Mouse (Mus musculus) thymus, adult 2 months (tissue): Measurements from ENCODE around the gene Arhgdia. TPM values are rescaled to one million over a fixed set of nuclear protein-coding genes. Genes with fewer than 3 reads are reported as not detected.

ENCODE experiments used
- DNase-seq: peaks from one replicate; pipeline ENCODE4 v3.0.0; 2021
- H3K27ac ChIP-seq: fragments of 200-500 bp; 2 replicates; pipeline ENCODE4 v1.5.1; 2012; ENCODE audit warnings: low read length, control low read depth; ENCODE audit not compliant: control insufficient read depth, insufficient read depth
- H3K27me3 ChIP-seq: fragments of 200-500 bp; 2 replicates; pipeline ENCODE4 v1.6.1; 2012; ENCODE audit warnings: mild to moderate bottlenecking, low read length, moderate library complexity, mixed read lengths; ENCODE audit not compliant: control insufficient read depth, insufficient read depth
- H3K36me3 ChIP-seq: fragments of 200-500 bp; 2 replicates; pipeline ENCODE4 v1.6.1; 2012; ENCODE audit warnings: mild to moderate bottlenecking, low read length, moderate library complexity; ENCODE audit not compliant: control insufficient read depth, insufficient read depth
- H3K4me1 ChIP-seq: fragments of 200-500 bp; replicated peaks from 2 replicates; pipeline ENCODE4 v1.6.1; 2012; ENCODE audit warnings: low read length; ENCODE audit not compliant: control insufficient read depth, insufficient read depth
- H3K4me3 ChIP-seq: fragments of 200-500 bp; 2 replicates; pipeline ENCODE4 v1.5.1; 2012; ENCODE audit warnings: mild to moderate bottlenecking, low read length, control low read depth, moderate library complexity; ENCODE audit not compliant: control insufficient read depth, insufficient read depth
- CTCF ChIP-seq: fragments of 200-500 bp; IDR thresholded peaks from 2 replicates; pipeline ENCODE4 v1.5.1; 2012; ENCODE audit warnings: mild to moderate bottlenecking, control low read depth, low read length, moderate library complexity, borderline replicate concordance; ENCODE audit not compliant: control insufficient read depth, poor library complexity, insufficient read depth; ENCODE audit errors: extremely low read depth
- POLR2A ChIP-seq: fragments of 200-500 bp; IDR thresholded peaks from 2 replicates; pipeline ENCODE4 v1.6.1; 2012; ENCODE audit warnings: mild to moderate bottlenecking, low read length, control low read depth, moderate library complexity; ENCODE audit not compliant: control insufficient read depth, poor library complexity, insufficient read depth; ENCODE audit errors: extremely low read depth
- WGBS: fragments of 180-500 bp; shearing (Covaris S2); methylation state at CpG from one replicate; pipeline ENCODE4 v1.1.7; 2018; 5-methylcytosine and 5-hydroxymethylcytosine counted together
- polyA plus RNA-seq: library from polyadenylated mRNA; depleted of rRNA; stranded (reverse); fragments of >200 nt; gene quantifications from 2 replicates; pipeline ENCODE4 v1.2.3, GENCODE M21; 2012; rRNA removed

Gene Arhgdia
- polyA plus RNA-seq: 1,184 and 1,219 TPM in 2 replicates

DNA sequence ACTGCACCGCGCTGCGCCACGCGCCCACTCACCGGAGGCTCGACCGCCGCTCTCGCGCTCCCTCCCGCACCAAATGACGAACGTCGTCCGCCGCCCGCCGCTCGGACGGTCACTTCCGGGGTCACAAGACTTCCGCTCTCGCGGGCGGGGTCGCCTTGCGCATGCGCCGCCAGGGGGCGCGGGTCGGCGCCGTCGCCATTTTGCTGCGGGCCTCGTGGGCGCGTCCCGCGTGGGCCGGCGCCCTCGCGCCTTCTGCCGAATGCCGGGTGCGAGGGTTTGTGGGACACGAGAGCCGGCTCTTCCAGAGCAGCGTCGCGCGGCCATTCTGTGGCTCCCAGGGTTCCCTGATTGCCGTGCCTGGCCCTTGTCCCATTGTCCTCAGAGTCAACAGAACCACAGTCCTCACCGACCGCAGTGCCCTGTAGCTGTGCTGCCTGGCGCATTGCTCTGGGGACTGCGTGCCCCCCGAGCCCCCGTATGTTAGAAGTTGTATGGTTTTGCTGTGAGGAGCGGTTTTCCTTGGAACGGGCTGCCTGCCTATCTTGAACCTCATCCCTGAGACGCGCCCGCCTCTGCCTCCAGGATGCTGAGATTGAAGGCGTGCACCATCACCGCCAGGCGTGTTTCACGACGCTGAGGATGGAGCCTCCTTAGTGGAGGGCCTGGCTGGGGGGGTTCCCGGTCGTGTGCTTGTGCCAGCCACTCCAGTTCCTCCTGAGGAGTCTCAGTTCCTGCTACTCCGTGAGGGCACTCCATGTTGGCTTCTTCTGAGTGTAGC is at the start of gene Arhgdia:
Arhgdia (minus strand) TSS at position 135 of the 778 bp plus-strand sequence.
- H3K36me3 ChIP-seq: peaks cover 22% of the 10 kb centered on the region
- peak within 1 kb of the TSS; percentile 97 for H3K4me3 ChIP-seq
- peaks cover 23% of the 10 kb centered on the region for H3K4me1 ChIP-seq
- peak; percentile 72; the same call in 1 of the 2 replicates for TF ChIP-seq CTCF
- peak; percentile 97 for TF ChIP-seq POLR2A
- H3K27ac ChIP-seq: peak within 1 kb of the TSS; percentile 51
- peak; percentile 87 for DNase-seq
- 2% methylated on average over 75 of the region's 75 CpGs for WGBS
- H3K27me3 ChIP-seq: no peaks in the 10 kb centered on the region

GRCm38 (mm10) chr11:120630401-120630871 is 49.0 kb upstream of the Arhgdia start:
- 28% methylated on average over 5 of the region's 5 CpGs for WGBS
- no peak for DNase-seq
- Histone ChIP-seq H3K4me3 (no peak overlapping the region), H3K36me3 (no peaks in the 10 kb centered on the region), H3K4me1 (peaks cover 69% of the 10 kb centered on the region), H3K27ac (peak overlapping the region; percentile 13), H3K27me3 (no peaks in the 10 kb centered on the region)
- TF ChIP-seq POLR2A (no peak), CTCF (no peak)

DNA sequence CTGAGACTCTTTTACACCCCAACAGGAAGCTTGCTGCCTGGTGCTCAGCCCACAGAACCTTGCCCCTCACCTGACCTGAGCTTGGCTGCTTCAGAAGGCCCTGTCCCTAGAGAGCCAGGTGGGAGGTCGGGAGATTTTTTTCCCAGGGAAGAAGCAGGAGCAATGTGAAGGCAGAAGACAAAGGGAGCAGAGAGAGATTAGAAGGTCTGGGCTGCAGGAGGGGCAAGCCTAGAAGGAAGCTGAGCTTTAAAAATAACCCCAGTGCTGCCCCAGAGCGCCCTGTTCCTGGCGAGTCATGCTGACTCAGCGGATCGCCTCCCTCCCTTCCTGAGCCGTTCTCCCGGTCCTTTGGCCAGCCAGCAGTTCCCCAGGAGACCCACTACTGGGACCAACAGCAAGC is 48.5 kb upstream of the Arhgdia start:
- Histone ChIP-seq H3K4me3 (peak overlapping the region; percentile 29; the same call in 1 of the 2 replicates), H3K27ac (peak overlapping the region; percentile 13), H3K36me3 (no peaks in the 10 kb centered on the region), H3K4me1 (peaks cover 74% of the 10 kb centered on the region), H3K27me3 (no peaks in the 10 kb centered on the region)
- no peak for TF ChIP-seq CTCF
- no peak for TF ChIP-seq POLR2A
- no peak for DNase-seq
- WGBS: 10% methylated on average over 7 of the region's 7 CpGs

DNA sequence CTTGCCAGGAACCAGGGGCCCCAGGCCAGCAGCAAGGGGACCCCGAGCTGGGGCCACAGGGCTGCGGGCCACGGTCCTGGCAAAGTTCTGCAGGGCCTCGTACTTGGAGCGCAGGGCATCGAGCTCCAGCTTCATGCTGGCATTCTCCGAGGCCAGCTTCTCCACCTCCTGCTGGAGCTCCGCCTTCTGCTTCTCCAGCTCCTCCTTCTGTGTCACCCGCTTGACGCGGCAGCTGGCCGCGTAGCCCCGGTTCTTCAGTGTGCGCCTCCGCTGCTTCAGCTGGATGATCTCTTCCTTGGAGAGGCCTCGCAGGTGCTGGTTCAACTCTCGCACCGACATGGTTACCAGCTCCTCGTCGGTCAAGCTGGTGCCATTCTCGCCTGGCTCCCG is 47.9 kb upstream of the Arhgdia start:
- Histone ChIP-seq H3K27ac (peak overlapping the region; percentile 18), H3K4me1 (peaks cover 74% of the 10 kb centered on the region), H3K36me3 (no peaks in the 10 kb centered on the region), H3K27me3 (no peaks in the 10 kb centered on the region), H3K4me3 (peak overlapping the region; percentile 29)
- peak; percentile 75 for DNase-seq
- TF ChIP-seq POLR2A (peak; percentile 28; the same call in 1 of the 2 replicates), CTCF (no peak; the same call in 1 of the 2 replicates)
- WGBS: 8% methylated on average over 23 of the region's 23 CpGs

DNA sequence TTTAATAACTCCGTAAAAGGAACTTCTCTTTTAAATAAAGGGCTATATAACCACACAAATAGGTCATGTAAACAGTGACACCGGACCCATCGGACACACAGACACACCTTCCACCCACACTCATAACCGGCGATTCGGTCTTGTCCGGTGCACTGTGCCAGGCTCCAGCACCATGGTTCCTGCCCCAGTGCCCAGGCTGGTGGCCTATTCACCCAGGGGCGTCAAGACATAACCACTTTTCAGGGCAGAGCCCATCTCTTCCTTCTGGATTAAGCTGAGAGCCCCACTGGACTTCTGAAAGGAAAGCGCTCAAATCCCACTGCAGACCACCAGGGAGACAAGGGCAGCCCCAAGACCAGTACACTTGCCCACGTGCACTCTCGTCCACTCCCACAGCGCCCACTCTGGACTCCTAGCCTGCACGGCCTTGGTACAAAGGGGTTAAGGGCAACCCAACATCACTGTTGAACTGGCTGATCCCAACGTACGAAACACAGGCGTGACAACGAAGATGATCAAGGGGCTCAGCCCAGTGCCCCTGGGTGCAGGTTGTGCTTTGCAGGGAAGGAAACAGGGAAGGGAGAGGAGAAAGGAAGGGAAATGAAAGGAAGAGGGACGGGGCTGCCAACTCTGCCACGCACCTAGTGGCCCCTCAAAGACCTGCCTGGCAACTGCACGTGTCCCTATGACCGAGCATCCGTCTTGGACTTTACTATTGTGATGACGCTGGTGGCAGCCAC is 47.3 kb upstream of the Arhgdia start:
- Histone ChIP-seq H3K4me1 (peaks cover 71% of the 10 kb centered on the region), H3K36me3 (no peaks in the 10 kb centered on the region), H3K27me3 (no peaks in the 10 kb centered on the region), H3K27ac (peak overlapping the region; percentile 18), H3K4me3 (peak overlapping the region; percentile 29; the same call in 1 of the 2 replicates)
- no peak for TF ChIP-seq POLR2A
- peak; percentile 14; the same call in 1 of the 2 replicates for TF ChIP-seq CTCF
- peak; percentile 33 for DNase-seq
- 81% methylated on average over 23 of the region's 23 CpGs for WGBS
